Mouse (Mus musculus): ENCODE results near the gene Dyrk1a. TPM values are rescaled to one million over a fixed set of nuclear protein-coding genes. Genes with fewer than 3 reads are reported as not detected.
A peak's percentile ranks its signal among the peaks of the same experiment; 100 is the strongest.

Dyrk1a gene
- polyA plus RNA-seq, 1 experiment from 2014 or later: 8.7 TPM

DNA sequence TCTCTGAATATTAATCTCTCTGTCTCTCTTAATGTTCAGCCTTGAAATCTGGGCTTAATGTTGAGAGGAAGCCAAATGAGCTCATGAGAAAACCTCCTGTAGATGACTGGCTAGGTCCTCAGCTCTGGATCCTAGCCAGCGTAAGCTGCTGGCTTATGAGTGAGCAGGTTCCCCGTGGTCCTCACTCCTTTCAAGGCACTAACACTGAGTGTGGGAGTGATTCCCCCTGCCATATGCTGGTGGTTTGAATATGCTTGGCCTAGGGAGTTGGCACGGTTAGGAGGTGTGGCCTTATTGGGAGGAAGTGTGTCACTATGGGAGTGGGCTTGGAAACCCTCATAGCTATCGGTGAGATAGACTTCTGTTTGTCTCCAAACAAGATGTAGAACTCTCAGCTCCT, 55.1 kb downstream of the Dyrk1a start:
- ATAC-seq (replicated peaks; ENCODE audit: low FRiP score): 0 out of 2 replicates have a peak, but pooled peaks have one; percentile 18
- Histone ChIP-seq H3K9ac (no peak overlapping the region), H3K4me2 (no peak overlapping the region), H3K27me3 (no peaks in the 10 kb centered on the region), H3K27ac (no peak overlapping the region), H3K4me3 (replicated peaks) (no peak overlapping the region), H3K4me1 (peaks cover 29% of the 10 kb centered on the region), H3K9me3 (replicated peaks) (no peaks in the 10 kb centered on the region), H3K36me3 (peaks cover 8% of the 10 kb centered on the region; the same call in 1 of the 2 replicates)
- 80% methylated on average over 4 of the region's 4 CpGs for whole genome bisulfite sequencing

DNA sequence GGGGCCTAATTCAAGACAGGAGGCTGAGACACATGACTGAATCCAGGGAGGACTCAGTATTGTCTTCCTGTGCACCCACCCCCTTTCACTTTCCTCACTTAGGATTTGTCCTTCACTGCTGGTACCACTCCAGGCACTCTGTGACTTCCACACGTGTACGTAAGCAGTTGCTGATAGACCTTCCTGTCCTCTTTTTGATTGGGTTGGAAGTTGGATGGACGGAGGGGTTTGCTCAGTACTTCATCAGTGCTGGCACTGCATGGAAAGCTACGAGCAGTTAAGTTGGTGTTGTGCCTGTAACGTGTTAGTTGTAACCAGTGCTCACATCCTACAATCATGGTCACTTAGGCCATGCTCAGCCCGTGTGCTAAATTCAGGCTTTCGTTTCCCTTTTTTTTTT, 55.8 kb downstream of the Dyrk1a start:
- Histone ChIP-seq H3K27ac (no peak overlapping the region), H3K9me3 (replicated peaks) (no peaks in the 10 kb centered on the region), H3K4me3 (replicated peaks) (no peak overlapping the region), H3K9ac (no peak overlapping the region), H3K36me3 (0 out of 2 replicates have a peak, but pooled peaks cover under 1% of the 10 kb centered on the region), H3K4me2 (no peak overlapping the region), H3K27me3 (no peaks in the 10 kb centered on the region), H3K4me1 (peaks cover 30% of the 10 kb centered on the region)
- ATAC-seq (replicated peaks; ENCODE audit: low FRiP score): no peak
- 89% methylated on average over 7 of the region's 7 CpGs for WGBS

DNA sequence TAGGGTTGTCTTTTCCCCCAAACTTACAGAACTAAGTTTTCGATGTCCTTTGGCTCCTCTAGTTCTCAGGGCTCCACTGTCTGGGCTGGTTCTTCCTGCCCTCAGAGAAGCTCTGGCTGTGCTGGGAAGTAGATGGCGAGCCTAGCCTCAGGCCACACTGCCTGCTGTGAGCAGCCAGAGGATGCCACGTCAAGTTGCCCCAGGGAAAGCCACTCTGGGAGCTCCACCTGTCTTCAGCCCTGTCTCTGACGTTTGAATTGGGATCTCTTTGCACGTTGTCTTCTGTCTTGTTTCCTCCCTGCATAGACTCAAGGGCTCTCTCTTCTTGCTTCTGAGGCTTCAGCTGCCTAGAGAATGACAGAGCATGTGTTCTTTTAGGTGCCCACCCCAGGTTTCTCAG, 57.9 kb downstream of the Dyrk1a start:
- peak overlapping the region; percentile 22; the same call in 1 of the 2 replicates for H3K27ac ChIP-seq
- no peak for ATAC-seq (replicated peaks; ENCODE audit: low FRiP score)

DNA sequence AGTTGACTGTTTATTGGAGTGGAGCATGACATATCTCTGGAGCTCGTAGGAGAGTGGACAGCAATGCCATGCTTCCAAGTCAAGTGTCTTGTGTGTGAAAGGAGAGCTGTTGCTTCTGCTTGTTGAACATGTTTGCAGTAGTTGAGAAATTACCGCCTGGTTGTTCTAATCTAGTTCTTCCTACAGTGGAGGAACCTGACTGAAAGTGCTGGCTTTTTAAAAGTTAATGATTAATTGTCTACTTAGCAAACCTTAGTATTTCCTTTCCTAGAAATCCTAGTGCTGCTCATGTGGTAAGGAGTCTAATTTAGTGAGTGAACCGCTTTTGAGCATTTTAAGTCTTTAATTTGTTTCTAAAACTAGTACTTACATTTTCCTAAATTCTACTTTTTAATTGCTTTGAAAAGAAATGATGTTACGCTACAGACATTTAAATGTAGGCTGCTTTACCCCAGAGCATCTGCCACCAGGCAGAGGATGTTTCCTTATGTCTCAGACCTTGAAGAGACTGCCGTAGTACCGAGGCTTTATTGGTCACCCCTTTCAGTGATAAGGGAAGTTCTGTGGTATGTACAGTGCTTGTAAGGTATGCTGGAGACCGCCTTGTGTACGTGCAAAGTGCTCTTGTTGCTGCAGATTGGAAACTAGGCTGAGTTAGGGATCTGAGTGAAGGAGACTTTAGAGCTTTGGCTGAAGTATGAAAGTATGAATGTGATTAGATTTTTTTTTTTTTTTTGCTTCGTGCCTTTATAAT, 59.3 kb downstream of the Dyrk1a start:
- H3K9ac ChIP-seq: no peak overlapping the region

More for the DNA sequence above, 57.9 kb downstream of the Dyrk1a start:
- 67% methylated on average over 5 of the region's 5 CpGs for WGBS
- no peaks in the 10 kb centered on the region for H3K36me3 ChIP-seq
- H3K9ac ChIP-seq: no peak overlapping the region
- H3K4me3 ChIP-seq (replicated peaks): no peak overlapping the region
- H3K4me2 ChIP-seq: no peak overlapping the region
- H3K9me3 ChIP-seq (replicated peaks): no peaks in the 10 kb centered on the region
- peaks cover 42% of the 10 kb centered on the region for H3K4me1 ChIP-seq
- no peaks in the 10 kb centered on the region for H3K27me3 ChIP-seq

DNA sequence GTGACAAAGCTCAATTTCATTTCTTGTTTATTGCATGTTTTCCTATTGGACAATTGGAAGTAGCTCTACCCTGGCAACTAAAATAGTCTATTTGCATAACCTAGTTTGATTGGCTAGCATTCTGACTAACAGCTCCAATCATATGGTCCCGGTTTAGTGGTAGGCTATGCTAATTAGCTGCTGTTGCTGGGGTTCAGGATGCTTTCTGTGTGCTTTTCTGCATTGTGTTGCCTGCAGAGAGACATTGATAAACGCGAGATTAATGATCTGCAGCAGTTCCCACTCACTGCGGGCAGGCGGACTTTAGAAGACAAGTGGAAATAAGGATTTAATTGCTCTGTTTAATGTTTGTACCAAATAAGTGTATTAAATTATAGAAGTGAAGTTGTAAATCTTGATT, 62.2 kb downstream of the Dyrk1a start:
- 3% methylated on average over 5 of the region's 5 CpGs for WGBS

More for the DNA sequence above, 59.3 kb downstream of the Dyrk1a start:
- Histone ChIP-seq H3K27ac (peak overlapping the region; percentile 75), H3K9me3 (replicated peaks) (no peaks in the 10 kb centered on the region), H3K27me3 (no peaks in the 10 kb centered on the region), H3K4me1 (peaks cover 51% of the 10 kb centered on the region), H3K36me3 (no peaks in the 10 kb centered on the region), H3K4me2 (0 out of 2 replicates have a peak overlapping the region, but pooled peaks have one; percentile 15), H3K4me3 (replicated peaks) (no peak overlapping the region)
- ATAC-seq (replicated peaks; ENCODE audit: low FRiP score): no peak
- 69% methylated on average over 9 of the region's 9 CpGs for WGBS

DNA sequence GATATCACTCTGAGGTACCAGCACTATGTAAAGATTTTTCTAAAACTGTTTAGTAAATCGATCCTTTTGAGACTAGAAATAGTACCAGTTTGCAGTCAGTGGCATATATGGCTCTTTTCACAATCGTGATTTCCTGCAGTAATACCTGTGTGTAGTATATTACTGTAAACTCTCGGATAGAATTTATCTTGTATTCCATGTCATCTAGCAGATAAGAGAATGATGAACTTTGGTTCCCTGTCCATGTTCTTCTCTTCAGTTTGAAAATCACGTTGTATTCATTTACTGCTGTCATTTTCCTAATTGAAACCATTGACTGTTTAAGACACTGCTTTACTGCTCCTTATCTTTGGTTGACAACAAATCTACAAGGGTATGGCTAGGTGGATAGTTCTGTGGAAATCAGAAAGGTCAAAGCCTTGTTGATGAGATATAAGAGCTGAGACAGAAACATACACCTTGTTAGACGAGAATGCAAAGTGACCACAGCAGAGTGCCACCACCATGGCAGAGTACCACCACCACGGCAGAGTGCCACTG, 62.7 kb downstream of the Dyrk1a start:
- H3K36me3 ChIP-seq: no peaks in the 10 kb centered on the region
- no peak overlapping the region for H3K4me3 ChIP-seq (replicated peaks)
- H3K9ac ChIP-seq: no peak overlapping the region
- 65% methylated on average over 6 of the region's 6 CpGs for WGBS
- H3K4me2 ChIP-seq: 0 out of 2 replicates have a peak overlapping the region, but pooled peaks have one; percentile 12
- no peaks in the 10 kb centered on the region for H3K9me3 ChIP-seq (replicated peaks)
- 0 out of 2 replicates have a peak, but pooled peaks have one; percentile 13 for ATAC-seq (replicated peaks; ENCODE audit: low FRiP score)
- H3K27me3 ChIP-seq: no peaks in the 10 kb centered on the region
- peaks cover 46% of the 10 kb centered on the region for H3K4me1 ChIP-seq
- peak overlapping the region; percentile 66 for H3K27ac ChIP-seq

More for the DNA sequence above, 62.2 kb downstream of the Dyrk1a start:
- H3K9me3 ChIP-seq (replicated peaks): no peaks in the 10 kb centered on the region
- no peaks in the 10 kb centered on the region for H3K27me3 ChIP-seq
- H3K4me2 ChIP-seq: 0 out of 2 replicates have a peak overlapping the region, but pooled peaks have one; percentile 12
- H3K27ac ChIP-seq: peak overlapping the region; percentile 66; the same call in 1 of the 2 replicates
- no peak overlapping the region for H3K4me3 ChIP-seq (replicated peaks)
- no peaks in the 10 kb centered on the region for H3K36me3 ChIP-seq
- no peak overlapping the region for H3K9ac ChIP-seq
- H3K4me1 ChIP-seq: peaks cover 46% of the 10 kb centered on the region
- ATAC-seq (replicated peaks; ENCODE audit: low FRiP score): peak; percentile 95

DNA sequence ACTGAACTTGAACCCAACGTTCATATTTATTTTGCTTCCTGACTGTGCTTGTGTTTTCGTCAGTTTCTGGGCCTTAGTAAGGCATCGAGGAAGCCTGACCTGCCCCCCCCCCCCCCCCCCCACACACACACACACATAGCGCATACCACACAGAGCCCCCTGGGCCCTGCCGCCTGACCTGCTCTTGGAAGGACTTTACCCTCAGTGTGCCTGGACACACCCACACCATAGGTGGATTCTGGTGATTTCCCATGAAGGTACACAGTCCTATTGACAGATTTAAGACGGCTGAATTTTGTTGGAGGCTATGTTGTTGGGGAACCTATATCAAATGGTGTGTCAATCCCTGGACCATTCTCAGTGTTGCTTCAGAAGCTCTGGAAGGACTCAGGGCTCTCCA, 63.2 kb downstream of the Dyrk1a start:
- no peaks in the 10 kb centered on the region for H3K36me3 ChIP-seq

DNA sequence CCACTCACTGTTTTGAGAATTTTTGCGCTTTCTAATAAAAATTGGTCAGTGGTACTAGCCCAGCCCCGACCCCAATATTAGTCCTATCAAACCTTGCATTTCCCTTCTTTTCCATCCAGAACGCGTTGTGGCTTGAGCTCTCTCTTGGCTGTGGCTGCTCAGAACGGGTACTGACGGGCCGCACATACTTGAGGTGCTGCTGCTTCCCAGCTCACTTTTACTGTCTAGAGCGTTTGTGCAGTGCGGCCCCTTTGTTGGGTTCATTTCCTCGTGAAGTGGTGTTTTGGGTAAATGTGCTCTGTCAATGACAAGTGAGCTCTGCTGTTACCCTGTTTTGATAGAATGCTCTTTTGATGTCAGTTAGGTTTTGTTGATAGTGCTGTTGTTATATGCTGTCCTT, 67.6 kb downstream of the Dyrk1a start:
- Histone ChIP-seq H3K4me2 (no peak overlapping the region), H3K4me1 (peaks cover 24% of the 10 kb centered on the region), H3K9me3 (replicated peaks) (no peaks in the 10 kb centered on the region), H3K27me3 (no peaks in the 10 kb centered on the region), H3K36me3 (peaks cover 8% of the 10 kb centered on the region; the same call in 1 of the 2 replicates), H3K27ac (peak overlapping the region; percentile 2; the same call in 1 of the 2 replicates), H3K4me3 (replicated peaks) (no peak overlapping the region), H3K9ac (no peak overlapping the region)
- ATAC-seq (replicated peaks; ENCODE audit: low FRiP score): no peak
- 70% methylated on average over 10 of the region's 10 CpGs for WGBS

More for the DNA sequence above, 63.2 kb downstream of the Dyrk1a start:
- H3K4me1 ChIP-seq: peaks cover 42% of the 10 kb centered on the region
- H3K9me3 ChIP-seq (replicated peaks): no peaks in the 10 kb centered on the region
- ATAC-seq (replicated peaks; ENCODE audit: low FRiP score): peak; percentile 33; the same call in 1 of the 2 replicates
- H3K27ac ChIP-seq: peak overlapping the region; percentile 66
- 61% methylated on average over 6 of the region's 6 CpGs for WGBS
- no peak overlapping the region for H3K4me2 ChIP-seq
- no peak overlapping the region for H3K9ac ChIP-seq
- H3K4me3 ChIP-seq (replicated peaks): no peak overlapping the region
- no peaks in the 10 kb centered on the region for H3K27me3 ChIP-seq

DNA sequence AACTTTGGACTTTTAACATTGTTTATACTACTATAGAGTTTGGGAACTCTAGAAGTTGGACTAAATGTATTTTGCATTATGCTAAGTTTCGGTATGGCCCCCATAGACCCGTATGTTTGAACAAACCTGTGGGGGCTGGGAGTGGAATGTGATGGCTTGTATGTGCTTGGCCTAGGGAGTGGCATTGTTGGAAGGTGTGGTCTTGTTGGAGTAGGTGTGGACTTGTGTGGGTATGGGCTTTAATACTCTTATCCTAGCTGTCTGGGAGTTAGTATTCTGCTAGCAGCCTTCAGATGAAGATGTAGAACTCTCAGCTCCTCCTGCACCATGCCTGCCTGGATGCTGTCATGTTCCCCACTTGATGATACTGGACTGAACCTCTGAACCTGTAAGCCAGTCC, 72.0 kb downstream of the Dyrk1a start:
- Histone ChIP-seq H3K4me1 (peaks cover 18% of the 10 kb centered on the region), H3K4me3 (replicated peaks) (no peak overlapping the region), H3K36me3 (peaks cover 8% of the 10 kb centered on the region; the same call in 1 of the 2 replicates), H3K9ac (no peak overlapping the region), H3K9me3 (replicated peaks) (no peaks in the 10 kb centered on the region), H3K27ac (no peak overlapping the region), H3K4me2 (no peak overlapping the region), H3K27me3 (no peaks in the 10 kb centered on the region)
- ATAC-seq (replicated peaks; ENCODE audit: low FRiP score): no peak
- WGBS: 93% methylated on average over 2 of the region's 2 CpGs

DNA sequence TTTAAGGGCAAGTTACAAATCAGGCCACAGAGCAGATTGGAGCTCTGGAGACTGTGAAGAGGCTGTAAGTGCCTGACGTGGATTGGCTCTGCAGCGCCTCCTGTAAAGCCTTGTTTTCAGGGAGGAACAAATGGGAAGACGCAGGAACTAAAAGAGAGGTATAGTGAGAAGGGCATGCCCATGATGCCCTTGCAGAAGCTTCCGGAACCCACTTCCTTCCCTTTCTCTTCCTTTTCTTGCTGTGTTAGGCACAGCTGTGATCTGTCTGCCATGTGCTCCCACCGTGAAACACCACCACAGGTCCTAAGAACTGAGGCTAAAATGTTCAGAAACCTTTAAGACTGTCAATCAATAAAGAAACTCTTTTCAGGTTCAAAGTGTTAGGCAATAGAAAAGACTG, 77.3 kb downstream of the Dyrk1a start:
- 58% methylated on average over 5 of the region's 5 CpGs for WGBS
- Histone ChIP-seq H3K9ac (no peak overlapping the region), H3K36me3 (no peaks in the 10 kb centered on the region), H3K4me2 (no peak overlapping the region), H3K4me1 (peaks cover 33% of the 10 kb centered on the region), H3K27ac (no peak overlapping the region), H3K27me3 (no peaks in the 10 kb centered on the region), H3K9me3 (replicated peaks) (no peaks in the 10 kb centered on the region), H3K4me3 (replicated peaks) (no peak overlapping the region)
- ATAC-seq (replicated peaks; ENCODE audit: low FRiP score): no peak

DNA sequence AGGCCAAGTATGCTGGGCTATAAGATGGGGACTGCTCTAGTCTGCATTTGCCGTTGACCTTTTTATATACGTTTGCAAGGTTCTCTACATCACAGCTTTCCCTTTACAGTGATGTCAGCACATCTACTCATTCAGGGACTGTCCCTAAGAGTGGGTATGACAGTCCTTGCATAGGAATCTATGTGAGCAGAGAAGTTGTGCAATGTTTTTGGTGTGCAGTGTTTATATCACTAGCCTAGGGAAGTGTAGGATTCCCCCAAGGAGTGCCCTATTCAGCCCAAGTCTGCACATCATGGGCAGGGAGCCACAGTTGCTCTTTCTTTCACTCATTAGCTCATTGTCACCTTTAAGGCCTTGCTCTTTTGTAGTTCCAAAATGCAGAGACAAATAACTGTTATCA, 78.1 kb downstream of the Dyrk1a start:
- no peaks in the 10 kb centered on the region for H3K9me3 ChIP-seq (replicated peaks)
- no peaks in the 10 kb centered on the region for H3K27me3 ChIP-seq
- no peak overlapping the region for H3K9ac ChIP-seq
- no peak overlapping the region for H3K4me2 ChIP-seq
- no peak overlapping the region for H3K4me3 ChIP-seq (replicated peaks)
- ATAC-seq (replicated peaks; ENCODE audit: low FRiP score): no peak
- no peaks in the 10 kb centered on the region for H3K36me3 ChIP-seq
- H3K4me1 ChIP-seq: peaks cover 36% of the 10 kb centered on the region
- 82% methylated on average over 2 of the region's 2 CpGs for WGBS
- H3K27ac ChIP-seq: no peak overlapping the region

DNA sequence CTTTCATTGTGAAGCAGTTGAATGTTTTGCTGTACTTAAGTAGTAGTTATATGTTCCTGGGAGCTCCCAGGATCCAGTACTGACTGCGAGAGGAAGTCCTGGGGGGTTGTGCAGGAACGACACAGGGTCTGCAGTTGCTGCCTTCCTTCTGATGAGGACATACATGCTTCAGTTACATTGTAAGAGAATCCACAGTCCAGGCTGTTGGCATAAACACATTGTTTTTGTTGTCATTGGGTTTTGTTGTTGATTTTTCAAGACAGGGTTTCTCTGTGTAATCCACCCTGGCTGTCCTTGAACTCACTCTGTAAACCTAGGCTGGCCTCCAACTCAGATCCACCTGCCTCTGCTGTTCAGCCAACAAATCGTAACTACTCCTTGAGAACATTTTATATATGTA, 80.1 kb downstream of the Dyrk1a start:
- ATAC-seq (replicated peaks; ENCODE audit: low FRiP score): no peak
- WGBS: 73% methylated on average over 3 of the region's 3 CpGs
- H3K9ac ChIP-seq: no peak overlapping the region
- H3K4me2 ChIP-seq: no peak overlapping the region
- H3K36me3 ChIP-seq: no peaks in the 10 kb centered on the region
- H3K27me3 ChIP-seq: no peaks in the 10 kb centered on the region
- no peak overlapping the region for H3K27ac ChIP-seq
- peaks cover 41% of the 10 kb centered on the region for H3K4me1 ChIP-seq
- H3K9me3 ChIP-seq (replicated peaks): no peaks in the 10 kb centered on the region
- no peak overlapping the region for H3K4me3 ChIP-seq (replicated peaks)
